Mouse (Mus musculus) CH12.LX (cell line): ENCODE data around the gene Camta1. TPM values are rescaled to one million over a fixed set of nuclear protein-coding genes. Genes with fewer than 3 reads are reported as not detected.

Experiments used
- DNase-seq: peaks from one replicate; pipeline ENCODE4 v3.0.0-alpha.2; 2013; ENCODE audit errors: extremely low read depth
- H3K27ac ChIP-seq: 2 replicates; pipeline ENCODE4 v1.5.1; 2012; ENCODE audit warnings: low read depth, mild to moderate bottlenecking, control low read depth, moderate library complexity; ENCODE audit not compliant: insufficient read depth
- H3K27me3 ChIP-seq: replicated peaks from 2 replicates; pipeline ENCODE3; 2012; ENCODE audit warnings: inconsistent platforms
- H3K36me3 ChIP-seq, 2 experiments: replicated peaks in 1 of 2; 2 replicates each; pipeline versions ENCODE3 to v1.6.1; 2012; ENCODE audit warnings: inconsistent platforms in 1 of 2, low read length in 1 of 2, mild to moderate bottlenecking in 1 of 2, mixed read lengths in 1 of 2, moderate library complexity in 1 of 2; ENCODE audit not compliant: control insufficient read depth in 1 of 2, insufficient read depth in 1 of 2
- H3K4me1 ChIP-seq, 2 experiments: 2 replicates each; pipeline ENCODE4 v1.6.1; 2012; ENCODE audit warnings: inconsistent platforms in 1 of 2, moderate library complexity in 1 of 2; ENCODE audit not compliant: insufficient read depth in 2 of 2, control insufficient read depth in 1 of 2
- H3K4me2 ChIP-seq: 2 replicates; pipeline ENCODE4 v1.6.1; 2012; ENCODE audit warnings: low read depth, mild to moderate bottlenecking, control low read depth; ENCODE audit not compliant: poor library complexity, insufficient read depth, severe bottlenecking
- H3K4me3 ChIP-seq, 3 experiments: fragments of 150-350 bp in 1 of 3; sonication (generic) in 1 of 3; replicated peaks in 1 of 3; 2 replicates each; pipeline versions ENCODE3 to v1.5.1; 2011 to 2012; ENCODE audit warnings: low read depth in 2 of 3, low read length in 2 of 3, mild to moderate bottlenecking in 2 of 3, moderate library complexity in 2 of 3, control low read depth in 1 of 3, improper control_type of control experiment in 1 of 3, inconsistent platforms in 1 of 3, mixed read lengths in 1 of 3; ENCODE audit not compliant: poor library complexity in 1 of 3
- H3K79me2 ChIP-seq: replicated peaks from 2 replicates; pipeline ENCODE4 v1.6.1; 2012; ENCODE audit warnings: mild to moderate bottlenecking, moderate library complexity; ENCODE audit not compliant: control insufficient read depth, poor library complexity, insufficient read depth, severe bottlenecking; ENCODE audit errors: extremely low read depth
- H3K9ac ChIP-seq: 2 replicates; pipeline ENCODE4 v1.6.1; 2012; ENCODE audit warnings: low read depth, mild to moderate bottlenecking, control low read depth, moderate library complexity; ENCODE audit not compliant: insufficient read depth
- H3K9me3 ChIP-seq: replicated peaks from 2 replicates; pipeline ENCODE3; 2012; ENCODE audit warnings: low read length, inconsistent platforms, mixed read lengths
- CHD1 ChIP-seq: IDR thresholded peaks from 2 replicates; pipeline ENCODE4 v1.6.1; 2012; ENCODE audit warnings: low read depth, low read length, improper control_type of control experiment, inconsistent platforms
- CTCF ChIP-seq, 2 experiments: IDR thresholded peaks in 1 of 2; conservative IDR thresholded peaks in 1 of 2; 2 replicates each; pipeline ENCODE4 v1.5.1; 2011 to 2012; ENCODE audit warnings: low read depth in 2 of 2, low read length in 2 of 2, improper control_type of control experiment in 1 of 2, inconsistent platforms in 1 of 2, mild to moderate bottlenecking in 1 of 2, moderate library complexity in 1 of 2
- ELF1 ChIP-seq: IDR thresholded peaks from 2 replicates; pipeline ENCODE4 v1.6.1; 2014; ENCODE audit warnings: low read depth, mild to moderate bottlenecking, inconsistent platforms, low read length, improper control_type of control experiment
- EP300 ChIP-seq: IDR thresholded peaks from 2 replicates; pipeline ENCODE4 v1.6.1; 2011; ENCODE audit warnings: low read length, improper control_type of control experiment
- ETS1 ChIP-seq: conservative IDR thresholded peaks from 2 replicates; pipeline ENCODE4 v1.6.1; 2012; ENCODE audit warnings: low read depth, mild to moderate bottlenecking, inconsistent platforms, low read length, improper control_type of control experiment, moderate library complexity
- IRF4 ChIP-seq: IDR thresholded peaks from 2 replicates; pipeline ENCODE4 v1.6.1; 2014; ENCODE audit warnings: low read depth, mild to moderate bottlenecking, inconsistent platforms, low read length, improper control_type of control experiment
- JUN ChIP-seq: IDR thresholded peaks from 2 replicates; pipeline ENCODE4 v1.6.1; 2011; ENCODE audit warnings: low read depth, mild to moderate bottlenecking, low read length, improper control_type of control experiment, moderate library complexity; ENCODE audit not compliant: insufficient read depth
- MAZ ChIP-seq: IDR thresholded peaks from 2 replicates; pipeline ENCODE4 v1.6.1; 2012; ENCODE audit warnings: low read depth, mild to moderate bottlenecking, inconsistent platforms, low read length, improper control_type of control experiment, moderate library complexity
- MXI1 ChIP-seq: IDR thresholded peaks from 2 replicates; pipeline ENCODE4 v1.6.1; 2011; ENCODE audit warnings: mild to moderate bottlenecking, low read depth, low read length, improper control_type of control experiment
- MYC ChIP-seq: IDR thresholded peaks from 2 replicates; pipeline ENCODE4 v1.6.1; 2011; ENCODE audit warnings: low read depth, mild to moderate bottlenecking, improper control_type of control experiment, low read length
- NELFE ChIP-seq: IDR thresholded peaks from 2 replicates; pipeline ENCODE4 v1.6.1; 2011; ENCODE audit warnings: low read depth, low read length, improper control_type of control experiment
- NRF1 ChIP-seq: IDR thresholded peaks from 2 replicates; pipeline ENCODE4 v1.6.1; 2014; ENCODE audit warnings: low read depth, mild to moderate bottlenecking, inconsistent platforms, low read length, improper control_type of control experiment, moderate library complexity
- PAX5 ChIP-seq: IDR thresholded peaks from 2 replicates; pipeline ENCODE4 v1.6.1; 2012; ENCODE audit warnings: low read length, inconsistent platforms, mixed read lengths
- POLR2A ChIP-seq: IDR thresholded peaks from 2 replicates; pipeline ENCODE4 v1.6.1; 2011; ENCODE audit warnings: low read depth, mild to moderate bottlenecking, improper control_type of control experiment, low read length
- POLR2AphosphoS2 ChIP-seq: IDR thresholded peaks from 2 replicates; pipeline ENCODE4 v1.6.1; 2011; ENCODE audit warnings: low read depth, low read length, improper control_type of control experiment
- RAD21 ChIP-seq: IDR thresholded peaks from 2 replicates; pipeline ENCODE4 v1.6.1; 2011; ENCODE audit warnings: low read depth, mild to moderate bottlenecking, low read length, improper control_type of control experiment, moderate library complexity
- RCOR1 ChIP-seq: conservative IDR thresholded peaks from 2 replicates; pipeline ENCODE4 v1.6.1; 2012; ENCODE audit warnings: low read depth, mild to moderate bottlenecking, inconsistent platforms, low read length, improper control_type of control experiment
- SMC3 ChIP-seq: IDR thresholded peaks from 2 replicates; pipeline ENCODE4 v1.6.1; 2011; ENCODE audit warnings: low read depth, low read length, improper control_type of control experiment
- TBP ChIP-seq: conservative IDR thresholded peaks from 2 replicates; pipeline ENCODE4 v1.6.1; 2011; ENCODE audit warnings: low read depth, low read length, improper control_type of control experiment
- TCF12 ChIP-seq: IDR thresholded peaks from 2 replicates; pipeline ENCODE4 v1.6.1; 2014; ENCODE audit warnings: low read depth, mild to moderate bottlenecking, inconsistent platforms, low read length, improper control_type of control experiment
- UBTF ChIP-seq: IDR thresholded peaks from 2 replicates; pipeline ENCODE4 v1.6.1; 2012; ENCODE audit warnings: low read depth, mild to moderate bottlenecking, inconsistent platforms, low read length, improper control_type of control experiment, moderate library complexity
- USF2 ChIP-seq: conservative IDR thresholded peaks from 2 replicates; pipeline ENCODE4 v1.6.1; 2011; ENCODE audit warnings: low read depth, low read length, improper control_type of control experiment
- ZC3H11A ChIP-seq: IDR thresholded peaks from 2 replicates; pipeline ENCODE4 v1.6.1; 2012; ENCODE audit warnings: low read depth, mild to moderate bottlenecking, inconsistent platforms, low read length, improper control_type of control experiment
- ZKSCAN1 ChIP-seq: IDR thresholded peaks from 2 replicates; pipeline ENCODE4 v1.6.1; 2012; ENCODE audit warnings: low read depth, inconsistent platforms, low read length, improper control_type of control experiment, borderline replicate concordance
- dilution Hi-C: fragments of 300-500 bp; cut with MboI; formaldehyde crosslinking; loops from 2 replicates; pipeline ENCODE4 v1.14.3; 2020; ENCODE audit warnings: low sequenced_read_pairs; ENCODE audit not compliant: extremely low pct_unique_long_range_greater_than_20kb, extremely low pct_ligation_motif_present
- in situ Hi-C: fragments of 300-500 bp; cut with MboI; formaldehyde crosslinking; loops from 3 replicates; pipeline ENCODE4 v1.14.3; 2019; ENCODE audit warnings: low sequenced_read_pairs, low pct_ligation_motif_present, low pct_unique_long_range_greater_than_20kb, mixed read lengths
- polyA plus RNA-seq: library from polyadenylated mRNA; unstranded; fragments of >175 nt; gene quantifications from 2 replicates; pipeline ENCODE4 v1.2.1, GENCODE M21; 2012; ENCODE audit warnings: low read depth; ENCODE audit not compliant: insufficient read length
- total RNA-seq, 2 experiments: library from RNA; depleted of rRNA; stranded (reverse); fragments of 300-350 nt in 1 of 2; fragments of >200 nt in 1 of 2; gene quantifications; 2 replicates each; pipeline ENCODE4 v1.2.3; 2012 to 2014

The Camta1 gene
- total and polyA plus RNA-seq, 3 experiments, result 9.9 to 32.5 (median 15.3) TPM

DNA sequence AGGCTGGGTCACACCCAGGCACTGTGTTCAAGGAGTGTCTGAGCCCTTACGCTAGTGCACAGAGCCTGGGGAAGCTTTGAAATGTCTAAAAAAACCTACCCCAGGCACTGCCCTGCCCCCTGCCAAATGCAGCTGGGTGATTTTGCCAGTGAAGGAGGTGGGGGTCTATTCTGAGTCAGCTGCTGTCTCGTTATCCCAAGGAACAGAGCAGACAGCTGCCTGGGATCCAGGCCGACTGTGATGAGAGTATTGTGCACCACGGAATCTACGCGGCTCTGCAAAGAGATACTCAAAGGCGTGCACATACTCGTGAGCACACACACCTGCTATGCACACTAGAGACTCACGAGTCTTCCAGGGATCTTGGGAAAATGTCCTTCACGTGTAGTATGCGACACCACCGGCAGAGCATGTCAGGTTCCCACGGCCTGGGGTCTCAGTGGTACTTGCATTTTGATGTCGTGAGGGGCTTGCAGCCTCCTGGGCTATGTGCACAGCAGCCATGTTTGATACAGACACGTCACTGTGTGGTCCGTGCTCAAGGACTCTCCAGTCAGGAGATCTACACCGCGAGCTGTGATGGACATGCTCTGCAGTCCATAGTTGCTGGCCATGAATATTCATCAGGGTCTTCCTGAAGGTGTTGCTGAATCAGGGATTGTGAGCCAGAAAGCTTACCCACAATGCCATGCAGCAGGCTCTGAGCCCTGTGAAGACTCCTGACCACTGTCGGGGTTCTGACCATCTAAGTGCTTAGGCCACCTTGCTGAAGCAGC is 529.4 kb downstream of the Camta1 start:
- DNase-seq, result no peak

DNA sequence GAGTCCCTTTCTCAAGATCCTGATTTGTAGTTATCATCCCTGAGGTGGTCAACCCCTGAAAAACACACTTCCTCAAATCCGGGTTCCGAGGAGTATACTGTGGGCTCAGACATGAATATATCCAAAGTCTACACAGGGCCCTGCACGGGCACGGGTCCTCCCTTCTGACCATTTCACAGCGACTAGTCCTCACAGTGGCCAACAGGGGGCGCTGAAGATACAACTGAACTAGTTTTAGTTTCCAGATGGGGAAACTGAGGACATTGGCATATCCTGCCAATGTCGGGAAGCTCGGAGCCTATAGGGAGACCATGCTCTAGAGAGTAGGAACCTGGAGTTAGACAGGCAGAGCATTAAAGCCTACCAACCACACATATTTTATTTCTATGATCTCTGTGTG is 530.7 kb downstream of the Camta1 start:
- Histone ChIP-seq H3K79me2 (no peaks in the 10 kb centered on the region), H3K27ac (no peak overlapping the region), H3K9ac (no peak overlapping the region), H3K4me3 (no peak overlapping the region), H3K4me2 (no peak overlapping the region), H3K27me3 (no peaks in the 10 kb centered on the region), H3K36me3 (no peaks in the 10 kb centered on the region), H3K4me1 (no peaks in the 10 kb centered on the region), H3K9me3 (peaks cover 93% of the 10 kb centered on the region)
- DNase-seq, result no peak
- TF ChIP-seq ELF1 (no peak), ZC3H11A (no peak), ETS1 (no peak), UBTF (no peak), IRF4 (no peak), CTCF (conservative IDR thresholded peaks at IDR 0.05 in 1 of 2, IDR thresholded peaks at IDR 0.05 in 1 of 2; ENCODE audit: low read depth in 2 of 2, low read length in 2 of 2) (no peak), NELFE (no peak), USF2 (no peak), RCOR1 (no peak), RAD21 (no peak), TCF12 (no peak), JUN (no peak), CHD1 (no peak), TBP (no peak), MXI1 (no peak), SMC3 (no peak), EP300 (no peak)
- dilution Hi-C loops, result no loop called here
- in situ Hi-C loops, result no loop called here

More for the DNA sequence above, 529.4 kb downstream of the Camta1 start:
- in situ Hi-C loops (no loop called here), dilution Hi-C loops (no loop called here)
- TF ChIP-seq NRF1 (no peak), TCF12 (no peak), IRF4 (no peak), POLR2A (no peak), POLR2AphosphoS2 (no peak), ZKSCAN1 (no peak), MYC (no peak), ETS1 (no peak), PAX5 (no peak), MAZ (no peak)
- H3K79me2 ChIP-seq, result no peaks in the 10 kb centered on the region
- no peaks in the 10 kb centered on the region for H3K4me1 ChIP-seq
- H3K9me3 ChIP-seq, result peaks cover 96% of the 10 kb centered on the region
- H3K27ac ChIP-seq, result no peak overlapping the region
- no peak overlapping the region for H3K9ac ChIP-seq
- H3K27me3 ChIP-seq, result no peaks in the 10 kb centered on the region
- no peak overlapping the region for H3K4me3 ChIP-seq
- no peaks in the 10 kb centered on the region for H3K36me3 ChIP-seq
- no peak overlapping the region for H3K4me2 ChIP-seq
